Mouse (Mus musculus): Measurements from ENCODE around the gene Gm42791.

GRCm38 (mm10) chr5:148968958-148969576 lies 25.9 kb downstream of the Gm42791 start:
- no peak for TF ChIP-seq CTCF (IDR thresholded peaks at IDR 0.05)
- no peak for TF ChIP-seq EP300 (IDR thresholded peaks at IDR 0.05)

All from lung, postnatal 0 days (tissue).